Mouse (Mus musculus) layer of hippocampus, adult 9-10 months (tissue): ENCODE measurements at regions not wholly inside any gene's neighbourhood (a gene's known extent, or its start where the extent isn't known, plus 50 kb on each side); places are given as distances from the start of the nearest gene placed in this dataset.

Experiments used
- DNase-seq: peaks from one replicate; pipeline ENCODE4 v3.0.0; 2022; ENCODE audit warnings: low spot score

DNA sequence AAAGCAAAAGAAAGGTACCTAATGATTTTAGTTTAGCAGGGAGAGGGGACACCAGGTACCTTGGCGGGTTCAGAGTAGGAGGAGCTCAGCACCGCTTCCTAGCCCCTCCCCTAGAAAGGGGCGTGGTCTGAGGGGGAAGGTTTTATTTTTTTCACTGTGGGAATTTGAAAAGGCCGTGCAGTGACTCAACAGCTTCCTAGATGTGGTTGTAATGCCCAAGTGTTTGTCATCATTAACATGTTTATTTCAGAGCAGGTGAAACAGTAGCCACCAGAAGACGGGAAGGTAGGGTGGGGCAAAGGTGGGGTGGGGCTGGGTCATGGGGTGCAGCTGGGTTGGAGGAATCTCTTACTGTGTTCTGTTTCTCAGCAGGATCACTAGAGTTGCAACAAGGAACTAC, 112.5 kb downstream of the Fgf9 start:
- no peak for DNase-seq

DNA sequence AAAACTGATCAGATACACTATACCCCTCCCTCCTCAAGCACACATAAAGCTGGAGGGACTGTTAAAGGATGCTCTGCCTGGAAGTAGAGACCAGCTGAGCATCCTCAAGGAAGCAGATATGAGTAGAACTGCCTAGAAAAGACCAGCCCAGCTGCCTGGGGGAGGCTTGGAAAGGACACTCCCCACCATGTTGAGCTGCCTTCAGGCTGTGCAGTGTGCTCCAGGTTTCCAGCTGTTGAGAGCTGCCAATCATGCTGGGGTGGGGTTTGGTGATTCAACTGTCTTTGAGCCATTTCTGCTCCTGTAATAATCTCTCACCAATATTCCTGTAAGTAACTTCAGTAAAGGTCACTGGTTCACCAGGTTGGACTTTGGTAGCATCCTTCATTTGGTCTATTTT, 110.4 kb downstream of the Fgf9 start:
- DNase-seq = no peak

GRCm38 (mm10) chr14:58175651-58176363, 105.5 kb downstream of the Fgf9 start:
- DNase-seq = no peak

- DNase-seq = no peak
These were observed 104.2 kb downstream of the Fgf9 start for GRCm38 (mm10) chr14:58174512-58174911.

- no peak for DNase-seq
These were observed 98.6 kb downstream of the Fgf9 start for GRCm38 (mm10) chr14:58168920-58169319.
